Mouse (Mus musculus): Measurements from ENCODE around the gene Btbd9. TPM values are rescaled to one million over a fixed set of nuclear protein-coding genes. Genes with fewer than 3 reads are reported as not detected.

The Btbd9 gene
- total RNA-seq, 1 experiment from 2014 or later = 33.4 TPM

GRCm38 (mm10) chr17:30244651-30245307, 331.5 kb downstream of the Btbd9 start:
- no peak for ATAC-seq (replicated peaks in 1 of 2; ENCODE audit: insufficient read depth in 1 of 2, low FRiP score in 2 of 2, low TSS enrichment in 1 of 2, low read depth in 1 of 2, poor library complexity in 2 of 2, severe bottlenecking in 2 of 2)

DNA sequence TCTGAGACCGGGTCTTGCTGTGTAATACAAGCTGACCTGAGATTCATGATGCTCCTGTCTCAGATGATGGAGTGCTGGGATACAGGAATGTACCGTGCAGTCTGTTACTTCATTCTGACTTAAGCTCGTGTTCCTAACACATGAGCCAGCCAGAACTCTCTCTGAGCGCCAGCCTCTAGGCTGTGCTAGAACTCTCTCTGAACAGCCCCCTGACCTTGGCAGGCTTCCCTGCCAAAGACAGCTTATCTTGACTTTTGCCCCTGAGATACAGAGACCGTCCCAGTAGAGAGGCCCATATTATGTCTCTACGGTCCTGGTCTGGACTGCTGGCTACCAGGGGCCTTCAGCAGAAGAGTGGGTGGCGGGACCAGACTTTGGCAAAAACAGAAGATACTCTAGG, 332.7 kb downstream of the Btbd9 start:
- no peak for ATAC-seq (replicated peaks in 1 of 2; ENCODE audit: insufficient read depth in 1 of 2, low FRiP score in 2 of 2, low TSS enrichment in 1 of 2, low read depth in 1 of 2, poor library complexity in 2 of 2, severe bottlenecking in 2 of 2)

- ATAC-seq (replicated peaks in 1 of 2; ENCODE audit: insufficient read depth in 1 of 2, low FRiP score in 2 of 2, low TSS enrichment in 1 of 2, low read depth in 1 of 2, poor library complexity in 2 of 2, severe bottlenecking in 2 of 2) = no peak
Measured at GRCm38 (mm10) chr17:30242647-30243046, 333.6 kb downstream of the Btbd9 start.

DNA sequence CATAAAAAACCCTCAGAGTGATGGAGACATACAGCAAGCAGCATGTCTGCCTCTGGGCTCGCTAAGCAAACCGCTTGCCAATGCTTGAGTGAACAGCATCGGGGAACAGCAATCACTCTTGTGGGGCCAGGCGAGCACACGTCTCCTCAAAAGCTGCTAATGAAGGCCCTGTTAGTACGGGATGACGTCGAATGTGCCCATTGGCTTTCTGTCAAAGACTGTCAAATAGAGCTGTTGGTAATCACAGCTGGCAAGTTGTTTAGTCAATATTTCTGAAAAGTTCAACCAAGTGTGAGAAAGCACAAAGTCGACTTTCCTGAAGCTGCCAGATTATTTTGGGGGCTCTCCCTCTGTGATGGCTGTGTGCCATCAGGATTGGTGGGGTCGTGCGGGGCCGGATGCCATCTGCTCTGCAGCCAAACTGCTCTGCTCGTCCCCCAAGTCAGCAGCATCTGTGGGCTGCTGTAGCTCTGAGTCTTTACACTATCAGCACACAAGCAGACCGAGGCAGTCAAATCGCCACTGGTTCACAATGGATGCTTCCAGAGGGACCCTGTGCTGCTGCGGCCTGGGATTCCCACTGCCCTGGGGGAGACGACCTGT, 334.5 kb downstream of the Btbd9 start:
- no peak for ATAC-seq (replicated peaks in 1 of 2; ENCODE audit: insufficient read depth in 1 of 2, low FRiP score in 2 of 2, low TSS enrichment in 1 of 2, low read depth in 1 of 2, poor library complexity in 2 of 2, severe bottlenecking in 2 of 2)

GRCm38 (mm10) chr17:30241061-30241460, 335.2 kb downstream of the Btbd9 start:
- no peak for ATAC-seq (replicated peaks in 1 of 2; ENCODE audit: insufficient read depth in 1 of 2, low FRiP score in 2 of 2, low TSS enrichment in 1 of 2, low read depth in 1 of 2, poor library complexity in 2 of 2, severe bottlenecking in 2 of 2)

GRCm38 (mm10) chr17:30240659-30241058, 335.6 kb downstream of the Btbd9 start:
- no peak for ATAC-seq (replicated peaks in 1 of 2; ENCODE audit: insufficient read depth in 1 of 2, low FRiP score in 2 of 2, low TSS enrichment in 1 of 2, low read depth in 1 of 2, poor library complexity in 2 of 2, severe bottlenecking in 2 of 2)

GRCm38 (mm10) chr17:30239458-30239857, 336.8 kb downstream of the Btbd9 start:
- no peak for ATAC-seq (replicated peaks in 1 of 2; ENCODE audit: insufficient read depth in 1 of 2, low FRiP score in 2 of 2, low TSS enrichment in 1 of 2, low read depth in 1 of 2, poor library complexity in 2 of 2, severe bottlenecking in 2 of 2)

DNA sequence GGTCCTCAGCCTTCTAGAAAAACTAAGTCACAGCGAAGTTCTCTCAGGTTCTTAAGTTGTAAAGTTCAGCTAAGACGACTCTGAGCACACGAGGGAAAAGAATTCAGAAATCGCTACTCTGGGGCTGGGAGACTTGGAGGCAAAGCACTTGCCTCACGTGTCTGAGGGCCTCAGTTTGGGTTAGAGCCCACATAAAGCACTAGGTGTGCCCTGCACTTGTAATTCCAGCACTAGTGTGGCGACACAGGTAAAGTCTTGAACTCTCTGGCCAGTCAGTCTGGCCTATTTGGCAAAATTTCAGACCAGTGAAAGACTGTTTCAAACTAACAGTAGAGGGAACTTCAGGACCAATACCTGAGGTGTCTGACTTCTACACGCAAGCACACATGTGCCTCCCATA, 338.7 kb downstream of the Btbd9 start:
- ATAC-seq (replicated peaks in 1 of 2; ENCODE audit: insufficient read depth in 1 of 2, low FRiP score in 2 of 2, low TSS enrichment in 1 of 2, low read depth in 1 of 2, poor library complexity in 2 of 2, severe bottlenecking in 2 of 2) = no peak

DNA sequence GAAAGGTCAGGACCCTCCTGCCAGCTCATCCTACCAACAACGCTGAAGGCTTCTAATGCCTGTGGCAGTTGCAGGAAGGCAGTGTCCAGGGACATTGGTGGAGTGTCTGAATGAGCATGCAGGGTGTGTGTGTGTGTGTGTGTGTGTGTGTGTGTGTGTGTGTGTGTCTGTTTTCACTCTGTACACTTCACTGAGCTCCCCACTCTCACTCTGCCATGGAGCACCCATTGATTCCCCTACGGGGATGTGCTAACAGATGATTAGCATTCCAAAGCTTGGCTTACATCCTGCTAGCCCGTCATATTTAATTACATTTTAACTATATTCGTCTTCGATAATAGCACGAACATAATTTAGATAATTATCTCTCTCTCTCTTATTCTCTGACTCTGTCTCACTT, 339.7 kb downstream of the Btbd9 start:
- no peak for ATAC-seq (replicated peaks in 1 of 2; ENCODE audit: insufficient read depth in 1 of 2, low FRiP score in 2 of 2, low TSS enrichment in 1 of 2, low read depth in 1 of 2, poor library complexity in 2 of 2, severe bottlenecking in 2 of 2)

DNA sequence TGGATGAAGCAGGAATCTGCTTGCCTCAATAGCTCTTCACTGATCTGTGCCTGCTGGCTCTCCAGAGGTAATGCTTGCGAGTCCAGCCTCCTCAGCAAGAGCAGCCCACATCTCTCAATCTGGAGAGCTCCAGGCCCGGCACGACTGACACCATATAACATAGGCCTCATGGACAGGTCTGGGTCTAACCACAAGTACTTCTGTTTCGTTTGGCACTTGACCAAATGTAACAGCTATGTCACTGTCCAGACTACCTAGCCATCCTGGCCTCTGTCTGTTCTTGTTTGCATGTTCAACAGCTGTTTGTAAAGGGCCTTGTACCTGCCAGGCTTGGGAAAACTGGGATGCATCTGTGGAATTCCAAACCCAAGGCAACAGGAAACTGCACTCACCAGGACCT, 340.9 kb downstream of the Btbd9 start:
- ATAC-seq (replicated peaks in 1 of 2; ENCODE audit: insufficient read depth in 1 of 2, low FRiP score in 2 of 2, low TSS enrichment in 1 of 2, low read depth in 1 of 2, poor library complexity in 2 of 2, severe bottlenecking in 2 of 2) = no peak

GRCm38 (mm10) chr17:30232698-30233097, 343.6 kb downstream of the Btbd9 start:
- no peak for ATAC-seq (replicated peaks in 1 of 2; ENCODE audit: insufficient read depth in 1 of 2, low FRiP score in 2 of 2, low TSS enrichment in 1 of 2, low read depth in 1 of 2, poor library complexity in 2 of 2, severe bottlenecking in 2 of 2)

DNA sequence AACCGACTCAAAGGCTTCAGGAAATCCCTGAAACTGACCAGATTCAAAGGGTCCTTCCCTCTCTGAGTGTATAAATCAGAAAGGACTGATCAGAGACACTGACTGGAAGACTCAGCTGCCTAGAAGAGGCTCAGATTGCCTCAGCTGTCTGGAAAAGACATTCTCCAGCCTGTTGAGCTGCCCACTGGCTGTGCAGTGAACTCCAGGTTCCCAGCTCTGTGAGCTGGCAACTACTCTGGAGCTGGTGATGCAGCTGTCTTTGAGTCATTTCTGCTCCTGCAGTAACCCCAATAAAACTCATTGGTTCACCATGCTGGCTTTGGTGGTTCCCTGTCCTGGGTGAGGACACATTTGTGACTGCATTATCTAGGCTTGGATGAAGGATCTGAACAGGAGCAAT, 344.8 kb downstream of the Btbd9 start:
- ATAC-seq (replicated peaks in 1 of 2; ENCODE audit: insufficient read depth in 1 of 2, low FRiP score in 2 of 2, low TSS enrichment in 1 of 2, low read depth in 1 of 2, poor library complexity in 2 of 2, severe bottlenecking in 2 of 2) = no peak

DNA sequence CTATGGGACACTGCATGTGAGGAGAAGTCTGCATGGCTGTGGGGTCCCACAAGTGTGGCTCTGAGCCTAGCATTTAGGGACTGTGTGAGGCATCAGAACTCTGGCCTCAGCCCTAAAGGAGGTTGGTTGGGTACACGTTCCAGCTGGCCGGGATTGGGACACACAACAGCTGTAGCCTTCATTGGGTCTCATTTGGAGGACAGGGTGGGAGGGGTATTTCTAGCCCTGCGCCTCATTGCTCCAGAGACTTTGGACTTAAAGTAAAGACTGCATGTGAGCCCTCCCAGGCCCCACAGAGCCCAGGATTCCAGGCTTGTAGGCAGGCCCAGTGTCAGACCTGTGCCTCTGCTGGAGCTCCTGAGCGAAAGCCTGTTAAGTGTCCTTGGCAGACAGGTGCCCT, 345.9 kb downstream of the Btbd9 start:
- ATAC-seq (replicated peaks in 1 of 2; ENCODE audit: insufficient read depth in 1 of 2, low FRiP score in 2 of 2, low TSS enrichment in 1 of 2, low read depth in 1 of 2, poor library complexity in 2 of 2, severe bottlenecking in 2 of 2) = no peak

- peak; percentile 47 to 68; a peak in 3 of 4 replicates for ATAC-seq (replicated peaks in 1 of 2; ENCODE audit: insufficient read depth in 1 of 2, low FRiP score in 2 of 2, low TSS enrichment in 1 of 2, low read depth in 1 of 2, poor library complexity in 2 of 2, severe bottlenecking in 2 of 2)
Measured at GRCm38 (mm10) chr17:30228439-30229215, 347.7 kb downstream of the Btbd9 start.

DNA sequence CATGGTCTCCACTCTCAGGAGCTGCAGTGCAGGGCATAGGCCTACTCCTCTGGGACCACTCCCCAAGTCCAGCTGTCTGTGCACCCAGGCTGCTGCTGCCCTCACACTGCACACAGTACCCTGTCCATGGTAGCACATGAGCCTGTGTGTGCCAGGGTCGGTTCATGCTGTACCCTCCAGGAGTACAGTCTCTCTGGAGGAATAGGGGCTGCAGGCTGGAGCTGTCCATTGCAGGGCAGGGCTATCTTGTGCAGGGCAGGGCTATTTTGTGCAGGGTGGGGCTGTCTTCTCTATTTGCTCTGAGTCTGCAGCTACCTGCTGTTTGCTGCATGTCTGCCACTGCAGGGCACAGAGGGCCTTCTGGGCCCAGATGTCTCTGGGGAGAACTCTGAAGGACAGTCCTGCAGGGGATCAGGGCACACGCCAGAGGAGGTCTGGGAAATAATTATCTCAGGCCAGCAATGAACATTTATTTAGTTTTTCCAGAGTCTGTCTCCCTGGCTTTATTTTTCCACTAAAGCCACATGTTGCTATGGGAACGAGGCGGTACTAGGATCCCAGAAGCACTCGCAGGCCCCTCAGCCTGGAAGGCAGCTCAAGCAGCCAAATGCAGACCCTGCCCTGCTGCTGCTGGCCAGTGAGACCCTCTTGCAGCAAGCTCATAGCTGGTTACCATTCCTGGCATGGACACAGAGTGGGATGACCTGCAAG, 351.1 kb downstream of the Btbd9 start:
- no peak for ATAC-seq (replicated peaks in 1 of 2; ENCODE audit: insufficient read depth in 1 of 2, low FRiP score in 2 of 2, low TSS enrichment in 1 of 2, low read depth in 1 of 2, poor library complexity in 2 of 2, severe bottlenecking in 2 of 2)

DNA sequence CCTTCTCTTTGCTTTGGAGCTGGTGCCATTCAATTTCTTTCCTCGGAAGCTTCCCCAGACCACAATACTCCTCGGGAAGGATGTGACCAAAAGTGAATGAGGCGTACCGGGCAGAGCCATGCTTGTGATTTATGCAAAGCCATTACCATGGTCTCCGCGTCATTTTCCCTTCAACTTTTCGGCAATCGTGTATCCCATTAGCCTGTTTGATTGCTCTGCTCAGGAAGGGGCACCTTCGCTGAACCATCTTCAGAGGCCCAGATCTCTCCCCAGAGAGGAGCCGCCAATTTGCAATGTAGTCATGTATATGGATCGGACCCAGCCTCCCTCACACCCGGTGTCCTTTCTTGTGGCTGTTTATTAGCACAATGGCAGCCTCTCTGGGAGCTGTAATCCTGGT, 353.5 kb downstream of the Btbd9 start:
- ATAC-seq (replicated peaks in 1 of 2; ENCODE audit: insufficient read depth in 1 of 2, low FRiP score in 2 of 2, low TSS enrichment in 1 of 2, low read depth in 1 of 2, poor library complexity in 2 of 2, severe bottlenecking in 2 of 2) = no peak

- ATAC-seq (replicated peaks in 1 of 2; ENCODE audit: insufficient read depth in 1 of 2, low FRiP score in 2 of 2, low TSS enrichment in 1 of 2, low read depth in 1 of 2, poor library complexity in 2 of 2, severe bottlenecking in 2 of 2) = no peak
Measured at GRCm38 (mm10) chr17:30222361-30222760, 353.9 kb downstream of the Btbd9 start.

- no peak for ATAC-seq (replicated peaks in 1 of 2; ENCODE audit: insufficient read depth in 1 of 2, low FRiP score in 2 of 2, low TSS enrichment in 1 of 2, low read depth in 1 of 2, poor library complexity in 2 of 2, severe bottlenecking in 2 of 2)
Measured at GRCm38 (mm10) chr17:30221677-30222076, 354.6 kb downstream of the Btbd9 start.
